ENCODE assay signal across 8 mouse cellular contexts in the genomic region with DNA sequence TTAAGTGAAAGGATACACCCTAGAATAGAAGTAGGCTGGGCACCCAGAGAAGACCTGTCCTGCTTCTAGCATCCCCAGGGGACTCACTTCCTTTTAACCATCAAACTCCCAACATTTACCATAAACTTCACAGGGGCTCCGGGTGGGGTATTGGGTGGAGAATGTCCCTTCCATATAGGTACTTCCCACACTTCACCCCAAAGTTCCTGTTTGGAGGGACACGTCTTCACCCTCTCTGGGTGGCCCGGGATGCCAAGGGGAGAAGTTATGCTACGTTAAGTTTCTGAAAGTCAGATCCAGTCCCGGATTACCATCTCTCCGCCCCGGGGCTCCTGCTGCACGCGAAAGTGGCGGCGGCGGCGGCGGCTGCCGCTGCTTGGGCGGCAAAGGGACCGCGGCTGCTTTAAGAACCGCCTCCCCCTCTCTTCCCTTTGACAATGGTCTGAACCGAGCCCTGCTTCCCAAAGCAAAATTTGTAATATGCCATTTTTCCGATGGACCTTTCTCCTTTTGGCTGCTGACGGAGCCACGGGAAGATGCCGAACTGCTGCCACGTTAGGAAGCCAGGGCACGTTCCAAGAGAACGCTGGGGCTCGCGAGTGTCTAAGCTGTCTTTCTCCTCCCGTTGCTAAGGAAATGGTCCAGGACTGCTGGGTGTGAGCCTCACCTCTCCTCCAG. TPM values are rescaled to one million over a fixed set of nuclear protein-coding genes. Genes with fewer than 3 reads are reported as not detected.
DNase-seq lines count a peak whose midpoint lies in the region; ATAC-seq and TF ChIP-seq lines count a peak whose summit lies in the region.

Gene Ppfia2, plus strand, starts transcription at position 485 of the 678 bp plus-strand sequence.

- no peaks in the 10 kb centered on the region for H3K36me3 ChIP-seq in intestine, postnatal 0 days (ENCODE audit: control insufficient read depth, insufficient read depth)
- H3K36me3 ChIP-seq in midbrain, embryonic 11.5 days (ENCODE audit: control insufficient read depth, insufficient read depth, low read length): no peaks in the 10 kb centered on the region

- peak within 1 kb of the TSS; percentile 43 for H3K4me3 ChIP-seq in intestine, postnatal 0 days (ENCODE audit: low read depth, low read length)
- H3K4me3 ChIP-seq in midbrain, embryonic 11.5 days (ENCODE audit: low read depth, low read length): peak within 1 kb of the TSS; percentile 54

- DNase-seq in adrenal gland, postnatal 36 days: peak; percentile 10 to 26
- DNase-seq in cerebellum, postnatal 36 days: peak; percentile 77 to 81
- DNase-seq in frontal cortex, postnatal 36 days (ENCODE audit: low spot score in 2 of 2): peak; percentile 77 to 83
- DNase-seq in left cerebral cortex, postnatal 10 days (ENCODE audit: extremely low spot score in 1 of 2, low spot score in 2 of 2): peak; percentile 70 to 75
- DNase-seq in midbrain, embryonic 11.5 days (ENCODE audit: low spot score, missing footprints): peak; percentile 97
- peak; percentile 79 for DNase-seq in telencephalon, adult 2 months (ENCODE audit: low read depth, low spot score)
- no peak for DNase-seq in c-Kit-positive CD71-positive TER-119-positive erythroid progenitor cells, embryonic 14.5 days (ENCODE audit: low spot score)

- peaks cover 8% of the 10 kb centered on the region for H3K27me3 ChIP-seq in intestine, postnatal 0 days (replicated peaks; ENCODE audit: control insufficient read depth, insufficient read depth, low read length)
- H3K27me3 ChIP-seq in midbrain, embryonic 11.5 days (ENCODE audit: control insufficient read depth, insufficient read depth, low read length): no peaks in the 10 kb centered on the region; the same call in 1 of the 2 replicates

- no peak for TF ChIP-seq CTCF in intestine, postnatal 0 days (IDR thresholded peaks at IDR 0.05; ENCODE audit: low read depth)

- no peaks in the 10 kb centered on the region for H3K4me1 ChIP-seq in intestine, postnatal 0 days (replicated peaks; ENCODE audit: control insufficient read depth, insufficient read depth, low read length)
- H3K4me1 ChIP-seq in midbrain, embryonic 11.5 days (ENCODE audit: control insufficient read depth, insufficient read depth, low read length): peaks cover 2% of the 10 kb centered on the region; the same call in 1 of the 2 replicates

- no peak within 1 kb of the TSS for H3K9ac ChIP-seq in intestine, postnatal 0 days (ENCODE audit: low read depth, low read length)
- peak within 1 kb of the TSS; percentile 65 for H3K9ac ChIP-seq in midbrain, embryonic 11.5 days (ENCODE audit: low read length)

- intact Hi-C loops in left cerebral cortex, postnatal 10 days (cut with DNase I): loop anchor here (2.0 to 5.0 kb wide), 2 partner anchors 115 to 603 kb away; no protein-coding TSS in a partner anchor

- no peak for ATAC-seq in intestine, postnatal 0 days
- peak; percentile 84 for ATAC-seq in midbrain, embryonic 11.5 days (ENCODE audit: low FRiP score)

- under 1% methylated on average over 30 of the region's 30 CpGs for WGBS in intestine, postnatal 0 days
- WGBS in midbrain, embryonic 11.5 days: under 1% methylated on average over 30 of the region's 30 CpGs

- H3K4me2 ChIP-seq in intestine, postnatal 0 days (replicated peaks; ENCODE audit: low read depth): peak within 1 kb of the TSS; percentile 70
- peak within 1 kb of the TSS; percentile 66 for H3K4me2 ChIP-seq in midbrain, embryonic 11.5 days

- H3K27ac ChIP-seq in intestine, postnatal 0 days (ENCODE audit: low read depth, low read length): no peak within 1 kb of the TSS
- no peak within 1 kb of the TSS for H3K27ac ChIP-seq in midbrain, embryonic 11.5 days (ENCODE audit: low read depth, low read length)

- no peaks in the 10 kb centered on the region for H3K9me3 ChIP-seq in intestine, postnatal 0 days (ENCODE audit: control insufficient read depth)
- H3K9me3 ChIP-seq in midbrain, embryonic 11.5 days (ENCODE audit: control insufficient read depth, low read length): no peaks in the 10 kb centered on the region

RNA-seq across cellular contexts. Expression of gene Ppfia2, which starts in this region (rescaled TPM):
- 1 to 10 TPM; 4.2 to 4.8 TPM for total RNA-seq in adrenal gland, postnatal 36 days (2021)
- polyA plus RNA-seq in intestine, postnatal 0 days (2015; fragmentation: Nextera tagmentation; extraction: Ambion mirVana): 0.60 TPM in 2 replicates
- 100 to 1,000 TPM in 1 of 2 experiments, 10 to 100 TPM in 1; 89.5 to 100 TPM for total RNA-seq in left cerebral cortex, postnatal 10 days (2021)
- polyA plus RNA-seq in midbrain, embryonic 11.5 days (2014; fragmentation: Nextera tagmentation; extraction: Ambion mirVana): 7.6 TPM in 2 replicates

Comparison
In these comparisons a context has a peak if more than half of its experiments do, and no peak if none do; other contexts are left out.
1. RNA of gene Ppfia2 (total RNA-seq): 89.5 to 100 TPM in left cerebral cortex, postnatal 10 days; 4.2 to 4.8 TPM in adrenal gland, postnatal 36 days; every median in the first group is over 10 times any median in the second.